ENCODE assay signal across 8 mouse cellular contexts in genomic region chr8:95080381-95081341, GRCm38 (mm10). TPM values are rescaled to one million over a fixed set of nuclear protein-coding genes. Genes with fewer than 3 reads are reported as not detected.
DNase-seq lines count a peak whose midpoint lies in the region; ATAC-seq lines count a peak whose summit lies in the region.

Gene Katnb1 (plus strand): TSS chr8:95081186.

- peak within 1 kb of the TSS; percentile 56 to 75 for H3K27ac ChIP-seq in heart, embryonic 14.5 days (replicated peaks in 1 of 2; ENCODE audit: control insufficient read depth in 1 of 2, insufficient read depth in 1 of 2, low read depth in 2 of 2, low read length in 2 of 2)
- H3K27ac ChIP-seq in liver, embryonic 13.5 days, result peak within 1 kb of the TSS; percentile 78
- peak within 1 kb of the TSS; percentile 74 for H3K27ac ChIP-seq in stomach, embryonic 16.5 days (ENCODE audit: low read length)

- H3K27me3 ChIP-seq in heart, embryonic 14.5 days (ENCODE audit: control insufficient read depth, insufficient read depth, low read length), result no peaks in the 10 kb centered on the region
- H3K27me3 ChIP-seq in liver, embryonic 13.5 days, result no peaks in the 10 kb centered on the region
- H3K27me3 ChIP-seq in stomach, embryonic 16.5 days (ENCODE audit: control insufficient read depth, insufficient read depth, low read length), result no peaks in the 10 kb centered on the region

- peak within 1 kb of the TSS; percentile 61 to 90 for H3K4me3 ChIP-seq in heart, embryonic 14.5 days (ENCODE audit: control insufficient read depth in 1 of 2, insufficient read depth in 1 of 2, low read depth in 1 of 2, low read length in 2 of 2)
- H3K4me3 ChIP-seq in liver, embryonic 13.5 days (replicated peaks), result peak within 1 kb of the TSS; percentile 88
- H3K4me3 ChIP-seq in stomach, embryonic 16.5 days (replicated peaks; ENCODE audit: low read length), result peak within 1 kb of the TSS; percentile 79

- H3K9ac ChIP-seq in heart, embryonic 14.5 days (ENCODE audit: low read length), result peak within 1 kb of the TSS; percentile 76
- peak within 1 kb of the TSS; percentile 86 for H3K9ac ChIP-seq in liver, embryonic 13.5 days
- peak within 1 kb of the TSS; percentile 81 for H3K9ac ChIP-seq in stomach, embryonic 16.5 days (ENCODE audit: low read length)

- under 1% methylated on average over 47 of the region's 47 CpGs for WGBS in heart, embryonic 14.5 days
- WGBS in liver, embryonic 13.5 days (ENCODE audit: insufficient replicate concordance), result under 1% methylated on average over 47 of the region's 47 CpGs
- WGBS in stomach, embryonic 16.5 days, result under 1% methylated on average over 47 of the region's 47 CpGs

- peaks cover 6 to 9% of the 10 kb centered on the region in 2 experiments; a peak in 3 of 4 replicates for H3K4me1 ChIP-seq in heart, embryonic 14.5 days (ENCODE audit: control insufficient read depth in 2 of 2, insufficient read depth in 2 of 2, low read length in 2 of 2)
- peaks cover 44% of the 10 kb centered on the region for H3K4me1 ChIP-seq in liver, embryonic 13.5 days (replicated peaks)
- peaks cover 8% of the 10 kb centered on the region; the same call in 1 of the 2 replicates for H3K4me1 ChIP-seq in stomach, embryonic 16.5 days (ENCODE audit: control insufficient read depth, insufficient read depth, low read length)

- peaks cover 30% of the 10 kb centered on the region for H3K36me3 ChIP-seq in heart, embryonic 14.5 days (ENCODE audit: control insufficient read depth, insufficient read depth, low read length)
- peaks cover 6% of the 10 kb centered on the region; the same call in 1 of the 2 replicates for H3K36me3 ChIP-seq in liver, embryonic 13.5 days
- no peaks in the 10 kb centered on the region for H3K36me3 ChIP-seq in stomach, embryonic 16.5 days (ENCODE audit: control insufficient read depth, insufficient read depth, low read length)

- peak; percentile 99 for DNase-seq in c-Kit-negative CD71-positive TER-119-positive erythroid progenitor cells, embryonic 14.5 days (ENCODE audit: low read depth, low spot score)
- DNase-seq in fibroblast of lung, adult 2 months (ENCODE audit: low read depth), result peak; percentile 100
- peak; percentile 99 for DNase-seq in kidney, postnatal 14 days
- peak; percentile 98 for DNase-seq in liver, embryonic 13.5 days
- DNase-seq in neural tube, embryonic 10.5 days (ENCODE audit: extremely low spot score, low spot score), result peak; percentile 96

- no peaks in the 10 kb centered on the region for H3K9me3 ChIP-seq in heart, embryonic 14.5 days (ENCODE audit: control insufficient read depth, low read length)
- H3K9me3 ChIP-seq in liver, embryonic 13.5 days (replicated peaks), result no peaks in the 10 kb centered on the region
- H3K9me3 ChIP-seq in stomach, embryonic 16.5 days (replicated peaks; ENCODE audit: control insufficient read depth, low read length), result no peaks in the 10 kb centered on the region

- ATAC-seq in CD4-positive, CD25-positive, alpha-beta regulatory T cell, adult 4 months, result peak; percentile 92
- peak; percentile 96 for ATAC-seq in heart, embryonic 14.5 days (ENCODE audit: insufficient number of reproducible peaks, insufficient read depth, low FRiP score, low read depth)
- peak; percentile 93 for ATAC-seq in liver, embryonic 13.5 days (ENCODE audit: low read depth)
- ATAC-seq in stomach, embryonic 16.5 days (ENCODE audit: insufficient read depth, low FRiP score), result peak; percentile 97

- H3K4me2 ChIP-seq in heart, embryonic 14.5 days (ENCODE audit: low read length), result peak within 1 kb of the TSS; percentile 87
- peak within 1 kb of the TSS; percentile 89 for H3K4me2 ChIP-seq in liver, embryonic 13.5 days
- peak within 1 kb of the TSS; percentile 74 for H3K4me2 ChIP-seq in stomach, embryonic 16.5 days (ENCODE audit: low read depth, low read length)

RNA-seq across cellular contexts. Expression of gene Katnb1, which starts in this region (rescaled TPM):
- polyA plus RNA-seq in CD4-positive, CD25-positive, alpha-beta regulatory T cell, adult 4 months (2017; shearing (Covaris generic)), result 10 to 100 TPM; 13.6 to 21.3 TPM
- 15.0 and 15.2 TPM in 2 replicates for polyA plus RNA-seq in heart, embryonic 14.5 days (2014; fragmentation: Nextera tagmentation; extraction: Ambion mirVana)
- polyA plus RNA-seq in liver, embryonic 13.5 days (2015; fragmentation: Nextera tagmentation; extraction: Ambion mirVana), result 14.8 and 15.4 TPM in 2 replicates
- polyA plus RNA-seq in stomach, embryonic 16.5 days (2015; fragmentation: Nextera tagmentation; extraction: Ambion mirVana), result 21.2 TPM in 2 replicates

Comparison
In these comparisons a context has a peak if more than half of its experiments do, and no peak if none do; other contexts are left out.
1. Peak in every context shown above with its lines: DNase-seq, ATAC-seq, H3K4me3 ChIP-seq and H3K27ac ChIP-seq.